Mouse (Mus musculus) left cerebral cortex, postnatal 36 days (tissue): ENCODE measurements around the gene Ptprz1. TPM values are rescaled to one million over a fixed set of nuclear protein-coding genes. Genes with fewer than 3 reads are reported as not detected.
"Not testable (repeated sequence)": the region's sequence is repeated elsewhere in the genome, so short reads cannot be mapped to it uniquely, and the experiment has no call there.

Experiments used
- DNase-seq, 2 experiments: peaks; one replicate each; pipeline ENCODE4 v3.0.0; 2021 to 2022; ENCODE audit warnings: low spot score in 2 of 2, mixed read lengths in 1 of 2
- intact Hi-C: fragments of 180-260 bp; cut with DNase I; formaldehyde crosslinking; loops from one replicate; pipeline ENCODE4 v1.15.1; 2025
- total RNA-seq, 2 experiments: library from RNA; stranded (reverse); gene quantifications; 2 replicates each; pipeline ENCODE4 v1.2.3; 2021

The Ptprz1 gene
- total RNA-seq, 2 experiments from 2014 or later: 98.2 to 124 TPM

DNA sequence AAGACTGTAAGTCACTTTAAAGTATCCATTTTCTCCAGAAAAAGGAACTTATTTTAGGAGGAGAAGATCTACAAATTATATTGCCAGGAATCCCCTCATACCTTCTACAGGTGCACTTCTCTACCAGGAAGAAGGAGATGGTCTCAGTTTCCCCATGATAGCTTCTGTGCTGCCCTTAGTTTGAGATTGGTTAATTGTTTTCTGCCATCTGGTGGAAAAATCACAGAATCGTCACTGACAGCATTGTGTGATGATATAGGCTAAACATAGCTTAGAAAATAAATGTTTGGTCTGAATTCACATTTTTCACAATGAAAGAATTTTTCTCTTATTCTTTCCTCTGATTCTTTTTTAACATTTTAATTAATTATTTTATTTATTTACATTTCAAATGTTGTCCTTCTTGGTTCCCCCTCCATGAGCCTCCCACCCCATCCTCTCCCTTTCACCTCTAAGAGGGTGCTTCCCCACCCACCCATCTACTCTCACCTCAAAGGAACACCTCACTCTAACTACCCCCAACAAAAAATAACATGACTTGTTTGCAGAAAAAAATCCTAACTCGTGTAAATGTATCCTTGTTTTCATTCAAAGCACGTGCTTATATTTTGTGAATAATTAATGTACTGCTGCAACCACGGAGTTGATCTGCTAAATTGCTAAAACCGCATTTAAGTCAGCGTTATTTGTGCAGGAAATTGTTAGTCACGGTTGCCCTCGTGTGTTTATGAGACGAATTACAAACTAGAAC is 108.6 kb downstream of the Ptprz1 start:
- intact Hi-C loops: loop anchor here (5.0 kb wide), 2 partner anchors 657 to 862 kb away; no protein-coding TSS in a partner anchor
- DNase-seq: no peak

DNA sequence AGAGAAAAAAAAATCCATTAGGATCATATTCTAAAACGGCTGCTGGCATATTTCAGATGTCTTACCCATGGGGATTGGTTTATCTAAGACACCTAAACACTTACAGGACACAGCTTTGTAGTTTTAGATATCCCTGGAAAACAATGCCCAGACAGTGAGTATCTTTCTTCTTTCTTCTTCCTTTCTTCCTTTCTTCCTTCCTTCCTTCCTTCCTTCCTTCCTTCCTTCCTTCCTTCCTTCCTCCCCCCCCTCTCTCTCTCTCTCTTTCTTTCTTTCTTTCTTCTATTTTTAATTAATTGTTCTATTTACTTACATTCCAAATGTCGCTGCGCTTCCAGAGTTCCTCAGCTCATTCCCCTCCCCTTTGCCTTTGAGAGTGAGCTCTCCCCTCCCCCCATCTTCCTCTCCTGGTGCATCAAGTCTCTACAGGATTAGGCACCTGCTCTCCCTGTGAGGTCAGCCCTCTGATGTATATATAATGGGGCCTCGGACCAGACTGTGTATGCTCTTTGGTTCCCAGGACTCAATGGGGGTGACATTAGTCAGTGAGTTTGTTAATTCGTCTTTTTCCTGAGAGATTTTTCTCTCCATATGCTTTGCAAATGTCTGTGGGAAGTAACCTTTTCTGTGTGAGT is 109.3 kb downstream of the Ptprz1 start:
- DNase-seq: no peak
- intact Hi-C loops: loop anchor here (5.0 kb wide), 2 partner anchors 657 to 862 kb away; no protein-coding TSS in a partner anchor

DNA sequence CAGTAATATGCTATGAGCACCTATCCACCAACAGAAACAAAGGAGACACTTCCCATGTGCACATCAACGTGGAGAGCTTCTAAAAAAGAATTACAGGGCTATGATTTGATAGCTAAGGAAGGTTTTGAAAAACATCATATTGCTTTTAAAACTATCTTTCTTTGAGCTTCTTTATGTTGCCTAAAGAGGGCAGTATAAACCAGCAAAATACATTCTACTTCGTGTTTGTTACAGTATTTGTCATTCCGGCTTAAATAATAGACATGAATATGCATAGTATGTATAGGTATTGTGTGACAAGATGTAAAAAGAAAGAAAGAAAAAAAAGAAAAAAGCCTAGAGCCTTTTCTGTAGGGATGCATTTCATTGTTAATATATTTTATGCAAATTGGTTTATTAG is 127.8 kb downstream of the Ptprz1 start:
- intact Hi-C loops: loop anchor here (10.0 kb wide), 1 partner anchor 452 kb away; no protein-coding TSS in a partner anchor

DNA sequence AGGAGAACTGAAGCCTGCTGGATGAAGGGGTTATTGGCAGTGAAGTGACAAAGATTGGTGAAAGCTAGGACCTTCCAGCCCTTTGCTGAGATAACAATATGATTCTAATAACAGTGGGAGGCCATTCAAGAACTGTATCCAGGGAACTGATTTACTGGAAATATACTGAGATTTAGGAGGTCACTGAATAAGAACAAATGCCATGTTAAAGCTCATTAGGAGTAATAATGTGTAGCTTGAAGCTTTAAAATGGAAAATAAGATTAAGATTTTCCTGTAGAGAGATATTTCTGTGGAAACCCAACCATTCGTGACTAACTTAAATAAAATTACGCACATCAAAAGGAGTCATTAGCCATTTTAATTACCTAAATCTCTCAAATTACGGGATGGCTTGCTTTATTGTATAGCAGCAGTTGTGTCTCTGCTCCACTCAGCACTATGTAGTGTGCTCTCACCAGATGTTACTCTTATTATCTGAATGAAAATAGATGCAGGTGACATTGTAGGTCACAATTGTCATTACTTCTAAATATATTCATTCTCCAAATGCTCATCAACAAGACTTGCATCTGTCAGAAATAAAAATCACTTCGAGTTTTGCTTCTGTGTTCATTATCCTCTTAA is 139.8 kb downstream of the Ptprz1 start:
- DNase-seq: no peak
- intact Hi-C loops: no loop called here

More for the DNA sequence above, 127.8 kb downstream of the Ptprz1 start:
- DNase-seq: no peak

DNA sequence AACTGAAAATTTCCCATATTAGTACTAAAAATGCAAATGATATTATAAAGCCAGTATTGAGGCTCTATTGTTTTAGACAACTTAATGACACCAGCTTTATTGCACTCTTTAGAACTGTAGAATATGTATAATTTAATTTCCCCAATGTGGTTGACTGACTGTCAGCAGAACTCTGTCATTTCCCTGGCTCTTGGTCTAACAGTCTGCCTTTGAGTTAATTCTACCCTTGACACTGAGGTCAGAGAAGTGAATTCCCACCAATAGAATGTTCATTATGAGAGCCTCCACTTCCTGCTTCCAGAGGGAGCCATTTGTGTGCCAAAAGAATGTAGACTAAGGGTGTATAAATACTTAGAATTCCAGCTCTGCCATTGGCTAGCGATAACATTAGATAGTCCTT is 152.9 kb downstream of the Ptprz1 start:
- no peak for DNase-seq
- intact Hi-C loops: no loop called here

DNA sequence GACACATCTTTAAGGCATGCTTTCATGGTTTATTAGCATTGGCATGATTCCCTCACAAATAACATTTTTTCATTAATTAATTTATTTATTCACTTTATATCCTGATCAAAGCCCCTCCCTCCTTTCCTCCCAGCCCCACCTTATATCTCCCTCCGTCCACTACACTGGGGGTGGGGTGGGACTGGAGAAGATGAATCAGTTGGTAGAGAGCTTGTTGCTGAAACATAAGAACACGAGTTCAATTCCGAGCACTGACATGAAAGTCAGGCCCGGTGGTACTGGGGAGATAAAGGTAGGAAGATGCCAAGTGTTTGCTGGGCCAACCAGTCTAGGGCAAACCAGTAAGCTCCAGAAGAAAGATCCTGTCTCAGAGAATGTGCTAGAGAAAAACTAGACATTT is 173.5 kb downstream of the Ptprz1 start:
- DNase-seq: no peak
- intact Hi-C loops: no loop called here

DNA sequence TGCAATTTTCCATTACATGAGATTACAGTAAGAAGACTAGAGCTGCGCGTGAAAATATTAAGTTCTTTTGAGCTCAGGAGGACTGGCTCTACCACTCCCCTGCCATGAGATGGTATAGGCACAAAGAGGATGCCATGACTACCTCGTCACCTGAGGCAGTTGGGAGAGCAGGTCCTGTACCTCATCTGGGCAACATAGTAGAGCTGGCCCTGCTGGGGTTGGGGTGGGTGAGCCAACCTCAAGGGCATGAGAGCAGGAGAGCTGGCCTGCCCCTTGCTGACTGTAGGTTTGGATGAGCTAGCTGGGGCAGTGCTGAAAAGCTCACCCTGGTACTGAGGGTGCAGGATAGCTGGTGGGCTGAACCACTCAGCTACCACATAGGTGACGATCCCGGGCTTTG is 180.4 kb downstream of the Ptprz1 start:
- no peak for DNase-seq
- intact Hi-C loops: no loop called here

DNA sequence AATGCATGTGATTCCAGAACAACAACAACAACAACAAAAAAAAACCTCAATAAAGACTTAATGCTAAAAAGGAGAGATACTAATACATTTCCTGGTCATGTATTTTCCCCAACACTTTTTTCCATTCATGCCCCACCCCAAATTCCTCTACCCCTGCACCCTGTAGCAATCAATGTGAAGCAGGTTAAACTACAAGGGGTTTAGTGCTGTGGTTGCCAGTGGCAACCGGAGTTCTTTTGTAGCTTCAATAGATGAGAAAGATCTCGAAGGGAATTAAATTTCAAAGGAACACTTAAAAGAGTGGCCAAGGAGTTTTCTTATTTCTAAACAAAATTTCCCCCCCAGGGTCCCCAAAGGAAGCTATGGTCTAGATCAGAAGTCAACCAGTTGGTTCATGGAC is 200.8 kb downstream of the Ptprz1 start:
- DNase-seq: no peak
- intact Hi-C loops: no loop called here

DNA sequence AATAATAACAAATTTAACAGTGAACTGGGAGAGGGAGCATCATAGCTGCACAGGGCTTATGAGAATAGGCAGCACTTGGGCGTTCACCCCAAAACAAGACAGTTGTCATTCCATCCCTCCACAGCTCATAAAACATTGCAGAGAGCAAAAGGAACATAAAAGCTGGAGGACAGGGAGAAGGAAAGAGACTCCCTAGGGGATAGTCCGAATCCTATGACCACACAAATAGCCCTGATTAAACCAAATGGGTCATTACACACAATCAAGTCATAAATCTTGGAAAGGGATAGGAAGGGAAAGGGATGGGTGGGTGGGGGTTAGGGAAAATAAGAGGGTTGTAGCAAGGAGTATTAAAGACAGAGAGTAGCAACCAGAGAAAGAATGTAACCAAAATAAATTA is 203.0 kb downstream of the Ptprz1 start:
- DNase-seq: no peak
- intact Hi-C loops: no loop called here

DNA sequence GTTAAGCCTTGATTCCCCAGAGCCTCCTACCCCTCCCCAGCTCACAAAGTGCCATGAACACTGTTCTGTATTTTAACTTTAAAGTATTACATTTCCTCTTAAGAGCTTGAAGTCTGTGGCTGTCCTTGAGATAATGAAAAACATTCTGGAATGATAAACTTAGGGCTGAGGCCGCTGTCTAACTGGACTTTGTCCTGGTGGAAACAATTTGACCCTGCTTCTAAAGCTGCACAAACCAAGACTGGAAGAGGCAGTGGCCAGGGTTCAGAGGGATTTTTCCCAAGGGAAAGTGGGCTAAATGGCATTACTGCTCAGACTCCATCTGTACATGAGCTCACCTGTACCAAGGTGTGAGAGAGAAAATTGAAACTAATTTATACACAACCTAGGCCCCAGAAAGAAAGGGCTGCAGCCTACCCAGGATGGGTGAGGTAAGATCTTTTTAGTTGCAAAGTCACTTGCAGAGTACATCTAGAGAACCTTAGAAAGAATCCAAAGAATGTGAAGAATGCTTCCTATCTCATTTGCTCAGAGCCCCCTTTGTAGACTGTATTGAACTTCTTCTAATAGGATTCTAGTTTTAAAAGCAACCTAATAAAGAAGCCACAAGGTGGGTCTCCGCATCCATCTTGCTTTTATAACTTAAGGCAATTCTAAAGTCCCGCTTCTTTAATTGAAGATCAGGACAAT is 204.8 kb downstream of the Ptprz1 start:
- no peak for DNase-seq
- intact Hi-C loops: no loop called here

DNA sequence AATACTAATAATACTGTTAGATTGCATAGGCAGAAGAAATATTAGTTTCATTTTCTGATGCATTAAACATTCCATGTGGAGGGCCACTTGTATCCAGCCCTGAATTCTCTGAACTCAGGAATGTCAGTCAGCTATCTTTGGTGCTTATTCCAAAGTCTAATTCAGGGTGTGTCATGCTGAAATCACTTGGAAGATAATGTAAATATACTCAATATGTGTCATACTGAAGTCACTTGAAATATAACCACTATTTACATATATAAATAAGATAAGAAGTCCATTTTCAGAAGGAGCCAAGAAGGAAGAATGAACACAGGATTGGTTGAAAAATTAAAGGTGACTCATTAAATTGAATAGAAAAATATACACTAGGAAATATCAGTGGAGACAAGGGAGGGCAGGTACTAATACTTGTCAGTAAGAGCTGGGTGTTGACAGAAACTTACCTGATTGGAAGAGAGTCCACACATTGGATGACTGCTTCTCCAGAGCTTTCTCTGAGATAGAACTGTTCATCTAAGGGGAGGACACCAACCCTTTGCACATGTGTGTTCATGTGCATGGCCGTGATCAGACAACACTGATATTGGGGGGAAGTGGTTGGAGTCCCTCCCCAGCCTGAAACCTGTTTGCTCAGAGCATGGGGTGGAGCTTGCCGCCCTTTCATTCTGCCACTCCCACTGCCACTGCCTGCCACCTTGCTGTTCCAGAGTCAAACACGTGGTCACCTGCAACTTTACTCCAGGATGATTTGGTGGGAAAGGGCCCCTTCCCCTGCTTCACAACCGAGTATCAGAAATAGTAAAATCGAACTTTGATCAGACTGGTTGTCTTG is 209.5 kb downstream of the Ptprz1 start:
- no peak for DNase-seq

DNA sequence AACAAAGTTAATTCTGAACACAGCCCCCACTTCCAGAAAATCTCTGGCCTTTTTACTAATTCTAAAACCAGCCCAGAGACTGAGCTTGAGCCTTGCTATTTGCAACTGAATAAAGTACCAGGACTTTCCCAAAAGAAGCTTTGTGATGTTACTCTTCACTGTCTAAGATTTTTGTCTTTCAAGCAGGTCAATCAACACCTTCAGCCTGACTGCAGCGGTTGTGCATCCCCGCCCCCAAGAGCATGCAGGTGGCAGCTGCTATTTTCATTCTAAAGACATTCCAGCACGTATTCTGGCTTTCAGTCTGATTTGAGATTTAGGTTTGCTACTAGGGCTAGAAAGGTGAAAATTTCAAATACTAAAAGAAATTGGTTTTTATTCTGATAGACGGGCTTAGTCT is 214.0 kb downstream of the Ptprz1 start:
- DNase-seq, intact Hi-C loops: not testable (repeated sequence)

More for the DNA sequence above, 209.5 kb downstream of the Ptprz1 start:
- intact Hi-C loops: no loop called here

DNA sequence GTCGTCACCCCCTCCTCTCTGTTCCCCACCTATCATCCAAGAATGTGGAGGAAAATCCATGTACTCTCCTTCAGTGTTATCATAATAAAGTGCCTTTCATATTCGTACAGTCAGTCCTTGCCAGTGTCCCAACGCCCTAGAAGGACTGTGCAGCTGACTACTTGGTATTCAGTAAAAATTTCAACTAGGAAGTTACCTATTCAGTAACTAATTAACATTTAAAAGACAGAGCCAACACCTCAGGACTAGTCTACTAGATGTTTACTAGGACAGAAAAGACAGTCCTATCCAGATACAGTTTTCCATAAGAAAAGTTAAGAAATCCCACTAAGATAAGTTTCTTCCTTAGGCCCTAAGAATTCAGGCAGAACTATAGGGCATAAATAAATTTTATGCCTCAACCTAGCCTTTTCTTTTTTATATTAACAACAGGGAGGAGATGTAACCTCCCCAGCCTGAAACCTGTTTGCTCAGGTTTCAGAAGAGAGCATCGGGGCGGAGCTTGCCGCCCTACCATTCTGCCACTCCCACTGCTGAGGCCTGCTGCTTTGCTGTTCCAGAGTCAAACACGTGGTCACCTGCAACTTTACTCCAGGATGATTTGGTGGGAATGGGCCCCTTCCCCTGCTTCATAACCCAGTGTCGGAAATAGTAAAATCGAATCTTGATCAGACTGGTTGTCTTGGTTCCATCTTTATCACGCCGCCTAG is 215.2 kb downstream of the Ptprz1 start:
- intact Hi-C loops: not testable (repeated sequence)

More for the DNA sequence above, 215.2 kb downstream of the Ptprz1 start:
- not testable (repeated sequence) for DNase-seq
